Mouse (Mus musculus): ENCODE results near the gene Cntn2. TPM values are rescaled to one million over a fixed set of nuclear protein-coding genes. Genes with fewer than 3 reads are reported as not detected.
"Not testable (repeated sequence)": the region's sequence is repeated elsewhere in the genome, so short reads cannot be mapped to it uniquely, and the experiment has no call there.

Cntn2 gene
- total RNA-seq, 2 experiments from 2014 or later: 0.08 TPM; not detected in 1

GRCm38 (mm10) chr1:132481619-132482018 is 61.4 kb downstream of the Cntn2 start:
- Histone ChIP-seq H3K4me3 (no peak overlapping the region), H3K27ac (no peak overlapping the region)
- intact Hi-C loops (cut with DNase I): no loop called here
- no peak for TF ChIP-seq CTCF (IDR thresholded peaks at IDR 0.05)
- no peak for DNase-seq

- Histone ChIP-seq H3K4me3 (no peak overlapping the region), H3K27ac (no peak overlapping the region)
- intact Hi-C loops (cut with DNase I): loop anchor here (5.0 kb wide), 2 partner anchors 42 to 112 kb away; no protein-coding TSS in a partner anchor
- no peak for DNase-seq
- TF ChIP-seq CTCF (IDR thresholded peaks at IDR 0.05): no peak
These were observed 63.6 kb downstream of the Cntn2 start for GRCm38 (mm10) chr1:132479438-132479837.

- peak within 1 kb of the TSS; percentile 88 for H3K4me3 ChIP-seq
- DNase-seq: peak; percentile 91
- peak; percentile 18; the same call in 1 of the 2 replicates for TF ChIP-seq CTCF (IDR thresholded peaks at IDR 0.05)
- H3K27ac ChIP-seq: peak within 1 kb of the TSS; percentile 99
- intact Hi-C loops (cut with DNase I): loop anchor here (2.0 to 5.0 kb wide), 3 partner anchors 40 to 110 kb away; partner anchors contain the start of gene Dstyk
These were observed 65.9 kb downstream of the Cntn2 start, which contains the start of gene Rbbp5 for GRCm38 (mm10) chr1:132476928-132477691. TSS of gene Rbbp5 (plus strand) at chr1:132477365.

- DNase-seq: no peak
- intact Hi-C loops (cut with DNase I): loop anchor here (2.0 to 5.0 kb wide), 3 partner anchors 39 to 109 kb away; partner anchors contain the start of gene Dstyk
- no peak for TF ChIP-seq CTCF (IDR thresholded peaks at IDR 0.05)
- Histone ChIP-seq H3K4me3 (peak overlapping the region; percentile 88), H3K27ac (peak overlapping the region; percentile 99)
These were observed 66.5 kb downstream of the Cntn2 start for GRCm38 (mm10) chr1:132476575-132476927.

- no peak for TF ChIP-seq CTCF (IDR thresholded peaks at IDR 0.05)
- intact Hi-C loops (cut with DNase I): no loop called here
- Histone ChIP-seq H3K4me3 (no peak overlapping the region), H3K27ac (no peak overlapping the region)
- DNase-seq: no peak
These were observed 68.6 kb downstream of the Cntn2 start for GRCm38 (mm10) chr1:132474496-132474895.

- Histone ChIP-seq H3K4me3 (no peak overlapping the region), H3K27ac (no peak overlapping the region)
- intact Hi-C loops (cut with DNase I): no loop called here
- no peak for DNase-seq
- 0 out of 2 replicates have a peak, but pooled peaks have one; percentile 14 for TF ChIP-seq CTCF (IDR thresholded peaks at IDR 0.05)
These were observed 70.5 kb downstream of the Cntn2 start for GRCm38 (mm10) chr1:132472537-132472936.

GRCm38 (mm10) chr1:132471499-132471898 is 71.6 kb downstream of the Cntn2 start:
- TF ChIP-seq CTCF (IDR thresholded peaks at IDR 0.05): no peak
- no peak for DNase-seq
- H3K27ac ChIP-seq: no peak overlapping the region
- intact Hi-C loops (cut with DNase I): no loop called here
- H3K4me3 ChIP-seq: no peak overlapping the region

GRCm38 (mm10) chr1:132471032-132471431 is 72.0 kb downstream of the Cntn2 start:
- H3K4me3 ChIP-seq: no peak overlapping the region
- DNase-seq: no peak
- intact Hi-C loops (cut with DNase I): no loop called here
- no peak overlapping the region for H3K27ac ChIP-seq
- TF ChIP-seq CTCF (IDR thresholded peaks at IDR 0.05): no peak

GRCm38 (mm10) chr1:132470031-132470430 is 73.0 kb downstream of the Cntn2 start:
- intact Hi-C loops (cut with DNase I); H3K27ac ChIP-seq; DNase-seq; H3K4me3 ChIP-seq: not testable (repeated sequence)

- Histone ChIP-seq H3K4me3 (no peak overlapping the region), H3K27ac (no peak overlapping the region)
- peak; percentile 3; the same call in 1 of the 2 replicates for TF ChIP-seq CTCF (IDR thresholded peaks at IDR 0.05)
- no peak for DNase-seq
- intact Hi-C loops (cut with DNase I): no loop called here
These were observed 73.5 kb downstream of the Cntn2 start for GRCm38 (mm10) chr1:132469519-132469918.

GRCm38 (mm10) chr1:132468926-132469325 is 74.1 kb downstream of the Cntn2 start:
- no peak for TF ChIP-seq CTCF (IDR thresholded peaks at IDR 0.05)
- intact Hi-C loops (cut with DNase I): no loop called here
- no peak for DNase-seq
- Histone ChIP-seq H3K4me3 (no peak overlapping the region), H3K27ac (no peak overlapping the region)

GRCm38 (mm10) chr1:132464651-132465050 is 78.4 kb downstream of the Cntn2 start:
- intact Hi-C loops (cut with DNase I): no loop called here
- H3K27ac ChIP-seq: peak overlapping the region; percentile 46
- H3K4me3 ChIP-seq: no peak overlapping the region
- no peak for DNase-seq
- TF ChIP-seq CTCF (IDR thresholded peaks at IDR 0.05): no peak

Other genes starting within 250 kb of the Cntn2 start
- under 1 TPM; 0.13 to 0.31 TPM for gene Klhdc8a, start 244.6 kb downstream of the Cntn2 start, total RNA-seq (2021)
- gene Nuak2, start 227.1 kb downstream of the Cntn2 start, total RNA-seq (2021): under 1 TPM; 0.38 to 0.98 TPM
- 10 to 100 TPM; 29.4 to 40.8 TPM for gene Tmcc2, start 152.0 kb downstream of the Cntn2 start, total RNA-seq (2021)
- 10 to 100 TPM in 1 of 2 experiments, 1 to 10 TPM in 1; 9.7 to 11.1 TPM for gene Dstyk, start 125.7 kb downstream of the Cntn2 start, total RNA-seq (2021)
- 10 to 100 TPM; 18.4 to 23.5 TPM for gene Rbbp5, start 65.9 kb downstream of the Cntn2 start, total RNA-seq (2021)
- gene Tmem81, start 37.0 kb downstream of the Cntn2 start, total RNA-seq (2021): 1 to 10 TPM; 1.3 to 1.7 TPM
- under 1 TPM; 0.25 to 0.28 TPM for gene Nfasc, start 198.5 kb upstream of the Cntn2 start, total RNA-seq (2021)